Mouse (Mus musculus) v-Abl transformed pro-B cells (cell line): Measurements from ENCODE around the gene Gm16253.
"Not testable (repeated sequence)": the region's sequence is repeated elsewhere in the genome, so short reads cannot be mapped to it uniquely, and the experiment has no call there.

Experiments
- in situ Hi-C, 2 experiments: fragments of 400-800 bp; cut with MboI; formaldehyde crosslinking; loops; one replicate each; pipeline ENCODE4 v1.15.1; 2025; ENCODE audit not compliant: unreplicated experiment in 2 of 2

The Gm16253 gene

GRCm38 (mm10) chr3:96595661-96596060 is 18.9 kb downstream of the Gm16253 start:
- in situ Hi-C loops = no loop called here

- in situ Hi-C loops = no loop called here
Measured at GRCm38 (mm10) chr3:96596228-96596707, 19.5 kb downstream of the Gm16253 start, which contains the start of gene Ankrd34a. Ankrd34a (plus strand) TSS chr3:96596636.

DNA sequence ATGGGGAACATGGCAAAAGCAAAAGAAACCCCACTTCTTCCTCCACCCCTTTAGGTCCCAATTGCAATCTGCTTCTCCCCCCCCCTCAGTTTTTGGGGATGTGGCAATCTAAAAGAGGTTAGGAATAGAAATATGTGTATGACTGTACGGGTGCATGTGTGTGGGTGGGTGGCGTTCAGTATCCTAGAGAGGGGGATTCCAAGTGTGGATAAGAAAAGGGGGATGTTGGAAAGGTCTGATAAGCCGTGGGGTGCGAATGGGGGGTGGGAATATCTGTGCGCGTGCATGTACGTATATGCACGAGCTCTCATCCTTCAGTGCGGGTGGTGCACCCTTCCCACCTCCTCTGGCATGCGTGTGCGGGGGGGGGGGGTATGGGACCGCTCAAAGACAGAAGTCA is 20.1 kb downstream of the Gm16253 start:
- in situ Hi-C loops = no loop called here

GRCm38 (mm10) chr3:96597435-96597891 is 20.7 kb downstream of the Gm16253 start:
- in situ Hi-C loops = no loop called here

DNA sequence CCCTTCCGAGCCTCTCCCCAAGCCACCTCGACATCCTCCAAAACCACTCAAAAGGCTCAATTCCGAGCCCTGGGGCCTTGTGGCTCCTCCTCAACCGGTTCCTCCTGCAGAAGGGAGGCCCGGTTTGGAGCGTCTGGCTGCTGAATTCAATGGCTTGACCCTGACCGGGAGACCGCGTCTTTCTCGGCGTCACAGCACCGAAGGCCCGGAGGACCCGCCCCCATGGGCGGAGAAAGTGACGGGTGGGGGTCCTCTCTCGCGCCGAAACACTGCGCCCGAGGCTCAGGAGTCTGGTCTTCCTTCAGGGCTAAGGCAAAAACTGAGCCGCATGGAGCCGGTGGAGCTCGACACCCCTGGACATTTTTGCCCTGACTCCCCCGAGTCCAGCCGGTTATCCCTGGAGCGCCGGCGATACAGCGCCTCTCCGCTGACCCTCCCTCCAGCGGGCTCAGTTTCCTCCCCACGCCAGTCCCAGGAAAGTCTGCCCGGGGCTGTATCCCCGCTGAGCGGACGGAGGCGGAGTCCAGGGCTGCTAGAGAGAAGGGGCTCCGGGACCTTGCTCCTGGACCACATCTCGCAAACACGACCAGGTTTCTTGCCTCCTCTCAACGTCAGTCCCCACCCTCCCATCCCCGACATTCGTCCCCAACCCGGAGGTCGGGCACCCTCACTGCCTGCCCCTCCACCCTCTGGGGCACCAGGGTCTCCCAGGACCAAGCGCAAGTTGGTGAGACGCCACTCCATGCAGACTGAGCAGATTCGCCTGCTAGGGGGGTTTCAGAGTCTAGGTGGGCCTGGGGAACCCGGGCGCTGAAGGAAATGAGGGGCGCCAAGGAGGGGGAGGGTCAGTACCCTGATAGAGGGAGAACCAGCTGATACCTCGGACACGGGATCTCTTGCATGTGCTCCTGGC is 21.6 kb downstream of the Gm16253 start:
- in situ Hi-C loops = no loop called here

DNA sequence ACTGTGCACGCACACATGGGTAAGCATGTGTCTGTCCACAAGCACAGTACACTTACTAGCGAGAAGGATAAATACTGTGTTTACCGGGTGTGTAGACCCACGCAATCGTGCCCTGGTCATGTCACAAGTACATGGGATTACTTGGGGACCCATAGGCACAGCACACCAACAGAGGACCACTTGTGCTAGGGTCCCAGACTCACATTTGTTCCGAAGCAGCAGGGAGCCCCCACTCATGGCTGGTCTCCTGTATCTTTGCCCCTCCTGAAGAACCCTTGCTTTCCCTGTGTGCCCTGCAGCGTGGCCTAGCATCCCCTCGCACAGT is 22.2 kb downstream of the Gm16253 start:
- in situ Hi-C loops = no loop called here

DNA sequence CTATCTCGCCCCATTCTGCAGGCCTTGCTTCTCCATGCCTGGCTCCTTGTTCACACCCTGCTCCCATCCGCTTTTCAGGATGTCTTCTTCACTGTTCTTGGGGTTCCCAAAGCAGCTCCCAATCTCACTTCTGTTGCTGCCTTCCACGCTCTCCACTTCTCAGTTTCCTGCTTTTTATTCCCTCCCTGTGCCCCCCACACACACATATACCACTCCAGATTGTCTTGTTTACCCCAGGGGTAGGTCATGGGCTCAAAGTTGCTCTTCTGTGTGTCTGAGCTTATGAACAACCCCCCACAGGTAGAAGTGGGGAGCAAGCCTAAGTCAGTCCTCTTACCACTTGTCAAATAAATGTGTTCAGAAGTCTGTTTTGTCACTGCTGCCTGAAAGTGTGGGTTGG is 22.6 kb downstream of the Gm16253 start:
- in situ Hi-C loops = no loop called here

GRCm38 (mm10) chr3:96600639-96601250 is 24.0 kb downstream of the Gm16253 start, which contains the start of gene Lix1l:
Lix1l (plus strand) TSS chr3:96601149.
- in situ Hi-C loops = no loop called here

DNA sequence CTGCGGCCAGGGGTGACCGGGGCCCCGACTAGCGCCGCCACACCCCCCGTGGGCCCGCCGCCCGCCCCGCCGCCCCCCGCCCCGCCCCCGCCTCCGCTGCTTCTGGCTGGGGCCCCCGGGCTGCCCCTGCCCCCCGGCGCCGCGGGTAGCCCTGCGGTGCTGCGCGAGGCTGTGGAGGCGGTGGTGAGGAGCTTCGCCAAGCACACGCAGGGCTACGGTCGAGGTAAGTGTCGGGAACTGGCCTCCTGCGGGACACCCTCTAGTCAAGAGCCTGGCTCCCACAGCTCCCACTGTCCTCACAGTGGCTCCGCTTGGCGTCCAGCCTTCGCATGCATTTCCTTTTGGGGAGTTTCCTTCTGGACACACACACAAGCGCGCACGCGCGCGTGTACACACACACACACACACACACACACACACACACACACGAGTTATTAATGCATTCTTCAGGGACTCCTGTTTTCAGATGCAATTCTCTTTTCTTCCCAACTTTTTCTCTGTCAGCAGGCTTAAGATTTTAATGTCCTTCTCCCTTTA is 24.5 kb downstream of the Gm16253 start:
- in situ Hi-C loops = no loop called here

- in situ Hi-C loops = no loop called here
Measured at GRCm38 (mm10) chr3:96601941-96602703, 25.3 kb downstream of the Gm16253 start.

DNA sequence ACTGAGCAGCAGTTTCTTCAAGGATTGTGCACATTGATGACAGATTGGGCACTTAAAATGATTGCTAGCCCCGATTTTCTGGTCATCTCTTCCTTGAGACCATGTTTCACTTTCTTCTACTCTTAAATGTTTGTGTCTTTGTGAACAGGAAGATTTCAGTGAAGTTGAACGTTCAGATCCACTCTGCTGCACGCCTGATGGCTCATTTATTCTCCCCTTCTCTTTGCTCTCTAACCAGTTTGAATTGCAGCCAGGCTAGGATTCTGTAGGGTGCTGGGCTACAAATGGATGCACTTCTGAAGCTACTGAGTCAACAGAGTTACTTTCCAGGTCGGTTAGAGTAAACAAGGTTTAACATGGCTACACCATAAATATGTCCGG is 25.9 kb downstream of the Gm16253 start:
- in situ Hi-C loops = no loop called here

- in situ Hi-C loops = no loop called here
Measured at GRCm38 (mm10) chr3:96603311-96603710, 26.5 kb downstream of the Gm16253 start.

DNA sequence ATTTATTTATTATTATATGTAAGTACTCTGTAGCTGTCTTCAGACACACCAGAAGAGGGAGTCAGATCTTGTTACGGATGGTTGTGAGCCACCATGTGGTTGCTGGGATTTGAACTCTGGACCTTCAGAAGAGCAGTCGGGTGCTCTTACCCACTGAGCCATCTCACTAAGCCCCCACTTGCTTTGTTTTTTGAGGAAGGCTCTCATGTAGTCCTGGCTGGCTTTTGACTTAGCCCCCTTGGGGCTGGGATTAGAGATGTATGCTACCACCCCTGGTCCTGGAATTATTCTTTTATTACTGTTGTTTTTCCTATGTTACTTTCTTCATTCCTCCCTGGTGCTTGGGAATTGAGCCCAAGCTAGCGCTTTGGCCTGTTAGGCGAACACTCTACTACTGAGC is 29.2 kb downstream of the Gm16253 start:
- in situ Hi-C loops = not testable (repeated sequence)

GRCm38 (mm10) chr3:96606618-96607017 is 29.8 kb downstream of the Gm16253 start:
- in situ Hi-C loops = no loop called here

- in situ Hi-C loops = no loop called here
Measured at GRCm38 (mm10) chr3:96617941-96618340, 41.2 kb downstream of the Gm16253 start.

DNA sequence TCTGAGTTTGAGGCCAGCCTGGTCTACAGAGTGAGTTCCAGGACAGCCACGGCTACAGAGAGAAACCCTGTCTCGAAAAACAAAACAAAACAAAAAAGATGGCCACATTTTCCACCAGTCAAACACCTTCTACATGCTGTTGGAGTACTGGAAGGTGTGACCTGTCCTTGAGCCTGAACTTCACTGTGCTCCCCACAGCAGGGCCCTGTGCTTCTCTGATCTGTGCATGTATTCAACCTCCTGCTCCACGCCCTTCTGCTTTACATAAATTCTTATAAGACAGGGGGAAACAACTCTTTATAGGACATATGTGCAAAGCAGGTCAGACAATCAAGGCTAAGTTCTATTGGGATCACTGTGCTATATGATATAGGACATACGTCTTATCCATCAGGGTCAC is 46.4 kb downstream of the Gm16253 start:
- in situ Hi-C loops = no loop called here

GRCm38 (mm10) chr3:96629729-96630600 is 53.2 kb downstream of the Gm16253 start, which contains the start of gene Rbm8a:
Rbm8a (plus strand) TSS chr3:96629933.
- in situ Hi-C loops = loop anchor here (5.0 to 25.0 kb wide), 2 partner anchors 48 to 343 kb away; partner anchors contain the start of gene Fcgr1 (in 2 of the 2)
